Mouse (Mus musculus) gastrocnemius, postnatal 10 days (tissue): ENCODE data around the gene Ckm. TPM values are rescaled to one million over a fixed set of nuclear protein-coding genes. Genes with fewer than 3 reads are reported as not detected.

ENCODE experiments used
- DNase-seq: peaks from one replicate; pipeline ENCODE4 v3.0.0; 2021; ENCODE audit warnings: mixed read lengths
- total RNA-seq, 2 experiments: library from RNA; stranded (reverse); gene quantifications; 2 replicates each; pipeline ENCODE4 v1.2.3; 2021

Ckm gene
- total RNA-seq, 2 experiments from 2014 or later = 22,462 to 26,486 TPM

- no peak for DNase-seq
Observed at GRCm38 (mm10) chr7:19430402-19430801, 25.8 kb downstream of the Ckm start.

DNA sequence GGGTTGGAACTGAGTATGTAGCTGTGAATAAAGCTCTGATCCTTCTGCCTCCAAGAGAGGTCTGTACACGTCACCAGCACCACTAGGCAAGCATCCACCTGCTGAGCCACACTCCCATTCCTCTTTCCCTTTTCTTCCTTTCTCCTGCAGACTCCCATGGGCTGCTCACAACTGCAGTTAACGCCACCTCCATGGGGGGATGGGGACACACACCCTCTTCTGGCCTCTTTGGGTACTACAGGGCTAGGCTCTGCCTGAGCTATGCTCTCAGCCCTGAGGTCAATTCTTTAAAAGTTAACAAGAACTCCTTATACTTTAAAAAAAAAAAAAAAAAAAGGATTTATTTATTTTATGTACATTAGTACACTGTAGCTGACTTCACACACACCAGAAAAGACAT lies 27.9 kb downstream of the Ckm start:
- no peak for DNase-seq

- DNase-seq = no peak
Observed at GRCm38 (mm10) chr7:19436276-19436675, 31.7 kb downstream of the Ckm start.

- no peak for DNase-seq
Observed at GRCm38 (mm10) chr7:19437048-19437447, 32.5 kb downstream of the Ckm start.

- DNase-seq = no peak
Observed at GRCm38 (mm10) chr7:19441448-19442091, 37.0 kb downstream of the Ckm start.

- peak; percentile 89 for DNase-seq
Observed at GRCm38 (mm10) chr7:19443344-19443743, 38.8 kb downstream of the Ckm start.

DNA sequence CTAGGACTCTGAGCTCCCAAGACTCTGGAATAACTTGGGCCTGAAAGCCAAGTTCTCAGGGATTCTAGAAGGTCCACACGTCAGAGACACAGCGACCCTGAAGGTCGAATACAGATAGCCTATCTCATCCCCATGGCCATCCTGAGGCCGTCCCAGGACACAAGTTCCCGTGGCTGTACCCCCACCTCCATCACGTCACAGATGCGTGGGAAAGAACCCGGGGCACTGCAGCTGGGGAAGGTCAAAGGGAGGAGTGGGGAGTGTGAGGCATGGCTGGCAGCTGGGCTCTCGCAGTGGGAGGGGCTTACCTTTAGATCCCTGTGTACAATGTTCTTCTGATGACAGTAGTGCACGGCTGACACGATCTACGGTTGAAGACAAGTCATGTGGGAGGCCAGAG lies 40.2 kb downstream of the Ckm start:
- DNase-seq = no peak

GRCm38 (mm10) chr7:19447689-19448088 lies 43.1 kb downstream of the Ckm start:
- no peak for DNase-seq

GRCm38 (mm10) chr7:19449165-19449564 lies 44.6 kb downstream of the Ckm start:
- no peak for DNase-seq

DNA sequence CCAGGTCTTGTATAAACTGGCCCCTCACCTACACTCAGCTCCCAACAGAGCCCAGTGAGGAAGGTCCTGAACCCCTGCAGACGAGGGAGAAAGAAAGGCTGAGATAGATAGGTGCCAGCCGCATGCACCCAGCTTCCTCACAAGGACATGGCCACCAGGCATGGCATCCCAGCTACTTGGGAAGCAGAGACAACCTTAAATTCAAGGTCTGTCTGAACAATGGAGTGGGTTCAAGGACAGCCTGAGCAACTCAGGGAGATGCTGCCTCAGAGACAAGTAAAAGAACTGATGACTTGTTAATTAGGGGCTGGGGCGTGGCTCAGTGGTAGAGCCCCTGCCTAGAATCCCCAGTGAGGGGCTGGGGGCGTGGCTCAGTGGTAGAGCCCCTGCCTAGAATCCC lies 50.6 kb downstream of the Ckm start:
- DNase-seq = no peak

DNA sequence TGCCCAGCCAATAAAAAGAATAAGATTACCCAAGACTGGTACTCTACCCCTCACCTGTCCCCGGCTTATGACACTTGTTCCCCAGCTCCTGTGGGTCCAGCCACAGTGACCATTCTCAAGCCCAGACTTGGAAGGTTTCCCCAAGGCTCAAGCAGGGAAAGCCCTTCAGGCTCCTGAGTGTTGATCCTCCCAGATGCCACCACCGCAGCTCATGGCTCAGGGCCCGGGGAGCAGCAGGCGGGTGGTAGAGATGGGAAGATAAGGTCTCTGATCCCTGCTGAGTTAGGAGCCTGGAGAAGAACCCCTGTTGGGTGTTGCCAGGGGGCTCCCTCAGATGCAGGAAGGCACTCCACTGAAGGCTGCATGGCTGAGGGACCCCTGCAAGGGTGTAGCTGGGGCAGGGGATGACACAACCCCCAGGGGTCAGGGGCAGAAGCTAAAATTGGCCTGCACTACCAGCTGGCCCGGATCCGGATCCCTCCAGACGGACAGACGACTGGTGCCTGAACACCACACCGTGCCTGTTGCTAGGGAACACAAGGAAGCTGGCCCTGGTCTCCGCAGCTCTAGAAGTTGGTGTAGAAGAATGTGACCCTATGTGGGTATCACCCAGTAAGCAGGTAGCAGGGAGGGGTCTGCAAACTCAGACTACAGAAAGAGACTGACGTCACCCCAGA lies 51.4 kb downstream of the Ckm start:
- DNase-seq = no peak

- DNase-seq = no peak
Observed at GRCm38 (mm10) chr7:19456628-19457027, 52.1 kb downstream of the Ckm start.

GRCm38 (mm10) chr7:19457414-19458071 lies 53.0 kb downstream of the Ckm start:
- DNase-seq = no peak

DNA sequence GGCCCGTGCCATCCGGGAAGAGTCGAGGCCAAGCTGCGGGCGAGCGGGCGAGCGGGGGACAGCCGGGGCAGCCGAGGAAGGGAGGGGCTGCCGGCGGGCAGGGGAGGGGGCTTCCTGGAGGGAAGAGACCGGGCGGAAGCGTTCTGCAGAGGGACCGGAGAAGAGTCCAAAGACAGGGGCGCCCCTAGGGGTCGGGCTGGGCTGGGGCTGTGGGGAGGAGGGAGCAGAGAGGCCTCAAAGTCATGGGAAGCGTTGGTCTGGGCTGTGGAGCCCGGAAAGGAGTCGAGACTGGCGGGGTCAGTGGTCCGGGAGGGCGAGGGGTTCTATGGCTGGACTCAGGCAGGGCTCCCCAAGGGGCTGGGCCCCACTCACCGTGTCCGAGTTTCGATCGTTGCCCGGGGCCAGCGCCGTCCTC lies 53.5 kb downstream of the Ckm start:
- peak; percentile 72 for DNase-seq

DNA sequence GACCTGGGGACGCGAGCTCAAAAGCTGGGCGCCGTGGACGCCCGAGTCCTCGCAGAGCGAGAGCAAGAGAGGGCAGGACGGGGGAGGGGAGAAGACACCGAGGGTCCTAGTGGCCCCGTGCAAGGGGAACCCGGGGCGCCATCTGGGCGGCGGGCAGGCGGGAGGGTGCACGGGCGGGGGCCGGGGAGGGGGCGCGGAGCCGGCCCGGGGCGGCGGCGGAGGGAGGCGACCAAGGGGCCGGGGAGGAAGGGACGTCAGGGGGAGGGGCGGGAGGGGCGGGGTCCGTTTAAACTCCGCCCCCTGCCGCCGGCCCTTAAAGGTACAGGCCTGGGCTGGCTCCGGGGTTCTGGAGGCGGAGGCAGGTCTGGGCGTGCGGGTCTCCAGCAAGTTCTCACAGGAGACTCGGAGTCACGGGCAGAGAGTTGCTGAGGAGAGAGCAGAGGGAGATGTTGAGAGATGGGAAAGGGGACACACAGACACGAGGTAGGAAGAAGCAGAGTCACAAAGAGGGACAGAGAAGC lies 54.1 kb downstream of the Ckm start, which contains the start of gene Mark4:
TSS of gene Mark4 (minus strand) at position 231 of the 521 bp plus-strand sequence.
- peak; percentile 77 for DNase-seq

DNA sequence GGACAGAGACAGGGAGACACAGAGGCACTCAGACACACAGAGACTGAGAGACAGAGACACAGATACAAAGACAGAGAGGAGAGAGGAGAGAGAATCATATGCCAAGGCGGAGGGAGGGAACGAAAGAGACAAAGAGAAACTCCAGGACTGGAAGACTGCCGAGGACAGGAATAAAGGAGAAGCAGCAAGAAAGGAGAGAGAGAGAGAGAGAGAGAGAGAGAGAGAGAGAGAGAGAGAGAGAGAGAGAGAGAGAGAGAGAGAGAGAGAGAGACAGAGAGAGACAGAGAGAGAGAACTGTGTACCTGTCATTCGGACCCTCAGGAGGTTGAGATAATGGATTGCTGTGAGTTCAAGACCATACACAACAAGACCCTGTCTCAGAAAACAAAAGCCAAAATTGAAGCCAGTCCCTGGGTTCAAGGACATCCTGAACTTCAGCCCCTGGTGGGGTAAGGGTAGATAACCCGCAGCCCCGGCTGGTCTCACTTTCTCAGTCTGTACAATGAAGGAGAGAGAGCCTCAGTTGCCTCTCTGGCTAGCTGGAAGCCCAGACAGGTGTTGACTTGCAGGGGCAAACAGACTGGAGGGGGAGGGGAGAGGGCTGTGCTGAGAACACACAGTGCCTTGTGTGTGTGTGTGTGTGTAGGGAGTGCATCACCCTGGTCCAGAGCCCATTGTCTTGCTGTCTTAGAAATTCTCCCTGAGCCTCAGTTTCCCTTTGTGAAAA lies 54.7 kb downstream of the Ckm start:
- no peak for DNase-seq

DNA sequence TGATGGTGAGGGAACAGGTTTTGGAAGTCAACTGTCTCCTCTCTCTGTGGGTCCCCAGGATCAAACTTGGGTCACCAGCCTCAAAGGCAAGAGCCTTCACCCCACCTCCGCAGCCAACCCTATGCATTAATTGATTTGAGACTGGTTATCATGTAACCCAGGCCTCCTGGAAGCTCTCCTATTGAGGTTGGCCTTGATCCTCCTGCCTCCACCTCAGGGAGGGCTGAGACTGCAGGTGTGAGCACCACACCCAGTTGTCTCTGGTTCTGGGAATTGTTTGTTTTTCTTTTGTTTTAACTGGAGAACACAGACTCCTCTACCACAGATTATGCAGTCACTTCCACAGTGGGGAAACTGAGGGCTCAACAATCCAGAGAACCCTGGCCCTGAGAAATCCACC lies 55.9 kb downstream of the Ckm start:
- DNase-seq = no peak

GRCm38 (mm10) chr7:19461488-19461887 lies 56.9 kb downstream of the Ckm start:
- peak; percentile 81 for DNase-seq

- DNase-seq = no peak
Observed at GRCm38 (mm10) chr7:19462443-19462842, 57.9 kb downstream of the Ckm start.

DNA sequence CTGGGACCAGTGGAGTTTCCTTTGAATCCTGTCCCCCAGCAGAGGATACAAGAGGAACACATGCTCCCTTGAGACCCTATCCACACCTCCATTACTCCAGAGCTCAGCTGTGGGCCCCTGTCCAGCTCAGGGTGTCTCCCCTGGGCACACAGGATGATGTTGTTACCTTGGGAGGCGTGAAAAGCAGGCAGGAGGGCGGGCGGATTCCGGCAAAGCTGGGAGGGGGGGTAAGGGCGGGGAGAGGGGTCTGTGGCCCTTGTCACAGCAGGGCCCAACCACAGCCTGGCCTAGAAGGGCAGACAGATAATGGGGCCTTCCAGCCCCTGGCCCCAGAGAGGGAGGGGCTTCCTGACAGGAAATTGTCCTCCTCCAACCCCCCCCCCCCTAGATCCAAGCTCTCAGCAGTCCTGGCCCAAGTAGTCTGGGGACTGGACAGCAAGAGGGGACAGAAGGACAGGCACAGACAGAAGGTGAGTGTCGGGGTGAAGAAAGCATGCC lies 58.4 kb downstream of the Ckm start, which contains the start of gene Exoc3l2:
TSS of gene Exoc3l2 (plus strand) at position 448 of the 498 bp plus-strand sequence.
- DNase-seq = no peak

GRCm38 (mm10) chr7:19464367-19465307 lies 60.1 kb downstream of the Ckm start:
- DNase-seq = no peak
